Mouse (Mus musculus) inflammation-experienced regulatory T-cells, adult 6 months (primary cell): ENCODE results near the gene Arpc5l. TPM values are rescaled to one million over a fixed set of nuclear protein-coding genes. Genes with fewer than 3 reads are reported as not detected.
A peak's percentile ranks its signal among the peaks of the same experiment; 100 is the strongest.
"Not testable (repeated sequence)": the region's sequence is repeated elsewhere in the genome, so short reads cannot be mapped to it uniquely, and the experiment has no call there.

ENCODE experiments used
- ATAC-seq: one replicate; pipeline ENCODE4 v1.8.0; 2017
- polyA plus RNA-seq, 3 experiments: library from polyadenylated mRNA; unstranded; fragments of 100-300 nt; shearing (Covaris generic); gene quantifications; one replicate each; pipeline ENCODE4 v1.2.1; 2017

Arpc5l gene
- polyA plus RNA-seq, 3 experiments from 2014 or later: 111 to 141 (median 119) TPM

DNA sequence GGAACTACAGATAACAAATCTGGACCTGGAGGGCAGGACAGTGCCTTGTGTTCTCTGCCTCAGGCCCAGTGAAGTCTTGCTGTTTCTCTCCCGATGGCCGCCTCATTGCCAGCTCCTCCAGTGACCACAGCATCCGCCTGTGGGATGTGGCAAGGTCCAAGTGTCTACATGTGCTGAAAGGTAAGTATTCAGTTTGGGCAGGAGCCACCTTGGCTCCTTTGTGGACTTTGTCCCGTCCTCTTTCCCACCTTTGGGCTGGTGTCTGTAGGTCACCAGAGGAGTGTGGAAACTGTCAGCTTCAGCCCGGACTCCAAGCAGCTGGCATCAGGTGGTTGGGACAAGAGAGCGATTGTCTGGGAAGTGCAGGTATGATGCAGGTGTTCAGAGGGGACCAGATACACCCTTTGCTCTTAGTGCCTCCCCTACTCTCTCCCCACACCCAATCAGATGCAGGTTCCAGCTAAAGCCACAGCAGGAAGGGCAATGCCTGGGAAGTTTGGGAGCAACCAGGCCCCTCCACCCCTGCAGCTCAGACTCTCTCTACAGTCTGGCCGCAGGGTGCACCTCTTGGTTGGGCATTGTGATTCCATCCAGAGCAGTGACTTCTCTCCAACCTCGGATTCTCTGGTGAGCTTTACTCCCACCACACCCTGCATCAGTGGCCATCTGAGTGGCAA lies 5.1 kb upstream of the Arpc5l start:
- no peak for ATAC-seq

DNA sequence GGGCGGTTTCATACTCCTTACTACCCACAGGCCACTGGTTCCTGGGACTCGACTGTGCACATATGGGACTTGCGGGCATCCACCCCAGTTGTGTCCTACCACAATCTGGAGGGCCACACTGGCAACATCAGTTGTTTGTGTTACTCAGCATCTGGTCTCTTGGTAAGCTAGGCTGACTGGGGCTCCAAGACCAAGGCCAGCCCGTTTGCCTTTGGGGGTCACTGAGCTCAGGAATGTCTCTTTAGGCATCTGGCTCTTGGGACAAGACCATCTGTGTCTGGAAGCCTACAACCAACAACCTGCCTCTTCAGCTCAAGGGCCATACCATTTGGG lies 4.6 kb upstream of the Arpc5l start:
- no peak for ATAC-seq

DNA sequence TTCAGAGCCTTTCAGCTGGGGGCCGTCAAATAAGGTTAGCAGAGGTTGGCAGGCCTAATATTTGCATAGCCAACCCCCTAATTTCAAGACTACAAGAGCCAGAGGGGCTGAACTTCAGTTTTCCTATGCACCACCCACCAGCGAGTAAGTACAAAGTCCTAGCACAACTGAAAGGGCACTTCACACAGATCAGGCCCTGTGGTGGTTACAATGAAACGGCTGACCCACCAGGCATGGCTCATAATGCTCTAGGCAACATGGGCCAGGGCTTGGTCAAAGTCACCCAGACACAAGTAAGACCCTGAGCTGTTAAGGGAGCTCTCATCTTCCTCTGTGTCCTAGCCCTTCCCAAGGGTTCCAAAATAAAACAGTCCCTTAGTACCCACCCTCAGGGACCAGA lies 3.3 kb upstream of the Arpc5l start:
- ATAC-seq: no peak

DNA sequence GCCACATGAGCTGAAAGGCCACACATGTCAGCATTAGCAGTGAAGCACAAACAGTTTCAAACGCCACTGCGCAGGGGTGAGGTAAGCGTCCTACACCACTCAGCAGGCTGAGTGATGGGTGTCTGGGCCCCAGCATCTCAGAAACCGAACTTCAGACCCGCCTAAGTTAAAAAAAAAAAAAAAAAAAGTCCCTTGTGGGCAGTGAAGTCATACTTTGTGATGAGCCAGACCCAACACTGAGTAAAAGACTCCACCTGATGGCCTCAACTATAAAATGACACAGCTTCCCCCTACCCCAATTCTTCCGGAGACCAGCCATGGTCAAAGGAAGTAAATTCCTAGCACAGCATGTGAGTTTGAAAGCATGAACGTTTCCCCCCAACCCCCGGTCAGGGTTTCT lies 2.0 kb upstream of the Arpc5l start:
- ATAC-seq: no peak

DNA sequence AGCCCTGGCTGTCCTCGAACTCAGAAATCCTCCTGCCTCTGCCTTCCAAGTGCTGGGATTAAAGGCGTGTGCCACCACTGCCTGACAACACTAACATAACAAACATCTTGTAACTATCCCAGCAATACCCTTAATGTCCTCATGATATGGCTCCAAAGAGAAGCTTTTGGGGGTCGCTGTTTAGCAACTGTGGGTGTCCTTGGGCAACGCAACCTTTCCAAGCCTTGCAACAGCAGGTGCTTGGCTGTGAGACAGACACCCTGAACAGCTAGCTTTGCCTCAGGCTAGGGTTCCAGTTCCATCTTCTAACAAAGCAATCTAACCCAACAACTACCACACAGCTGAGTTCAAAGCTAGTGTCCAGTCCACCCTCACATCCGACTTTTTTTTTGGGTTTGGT lies 1.6 kb upstream of the Arpc5l start:
- ATAC-seq: no peak

DNA sequence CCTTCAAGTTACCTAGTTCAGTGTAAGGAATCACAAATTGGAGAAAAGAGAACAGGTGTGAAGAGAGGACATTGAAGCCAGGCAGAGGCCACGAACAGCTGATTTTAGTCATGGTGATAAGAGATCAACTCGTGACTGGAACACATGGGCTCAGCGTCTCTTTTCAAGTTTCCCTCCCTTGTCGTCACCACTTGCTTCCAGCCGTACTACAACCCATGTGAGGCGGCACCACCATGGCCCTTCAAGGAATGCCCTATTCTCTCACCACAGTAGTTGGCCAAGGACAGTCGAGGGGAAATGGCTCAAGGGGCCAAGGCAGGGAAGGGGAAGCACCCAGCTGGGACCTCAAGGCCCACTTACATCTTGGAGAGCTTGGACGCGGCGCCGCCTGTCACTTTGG lies 776 bp upstream of the Arpc5l start:
- ATAC-seq: no peak

DNA sequence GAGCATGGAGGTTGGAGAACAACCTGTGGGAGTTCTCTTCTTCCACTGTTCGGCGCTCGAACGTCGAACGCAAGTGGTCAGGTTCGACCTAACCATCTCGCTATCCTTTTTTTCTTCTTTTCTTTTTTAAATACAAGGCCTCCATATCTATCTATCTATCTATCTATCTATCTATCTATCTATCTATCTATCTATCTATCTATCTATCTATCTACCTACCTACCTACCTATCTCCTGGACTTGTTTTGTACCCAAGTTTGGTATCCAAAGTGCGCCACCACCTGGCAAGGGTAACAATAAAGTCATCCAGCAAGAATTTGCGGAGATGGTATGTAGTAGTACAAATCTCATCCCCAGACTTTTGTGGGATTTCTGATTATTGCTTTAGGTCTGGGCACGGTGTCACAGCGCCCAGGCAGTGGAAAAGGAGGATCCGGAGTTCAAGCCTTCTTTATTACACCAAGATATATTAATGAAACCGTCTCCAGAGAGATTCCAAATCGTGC lies 479 bp downstream of the Arpc5l start, which contains the start of gene Rpl35:
Gene Rpl35 (minus strand): TSS at position 51 of the 506 bp plus-strand sequence.
- no peak for ATAC-seq

DNA sequence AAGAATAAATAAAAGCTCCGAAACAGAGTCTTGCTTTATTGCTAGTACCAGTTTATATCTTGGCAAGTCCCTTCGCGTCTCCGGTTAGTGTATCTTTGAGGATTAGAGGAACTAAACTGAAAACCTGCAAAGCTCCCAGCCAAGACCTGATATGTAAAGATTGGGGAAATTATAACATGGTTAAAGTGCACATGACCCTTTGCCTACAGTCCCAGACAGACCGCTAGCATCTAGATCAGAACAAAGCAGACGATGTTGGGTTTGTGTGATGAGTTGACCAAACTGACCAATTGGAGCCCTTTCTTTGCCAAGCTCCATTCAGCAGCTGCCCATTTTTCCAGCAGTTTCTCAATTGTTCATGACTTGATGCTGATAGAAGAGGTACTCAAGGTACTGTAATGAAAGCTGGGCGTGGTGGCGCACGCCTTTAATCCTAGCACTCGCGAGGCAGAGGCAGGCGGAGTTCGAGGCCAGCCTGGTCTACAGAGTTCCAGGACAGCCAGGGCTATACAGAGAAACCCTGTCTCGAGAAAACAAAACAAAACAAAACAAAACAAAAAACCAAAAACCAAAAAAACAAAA lies 1.1 kb downstream of the Arpc5l start:
- ATAC-seq: no peak

DNA sequence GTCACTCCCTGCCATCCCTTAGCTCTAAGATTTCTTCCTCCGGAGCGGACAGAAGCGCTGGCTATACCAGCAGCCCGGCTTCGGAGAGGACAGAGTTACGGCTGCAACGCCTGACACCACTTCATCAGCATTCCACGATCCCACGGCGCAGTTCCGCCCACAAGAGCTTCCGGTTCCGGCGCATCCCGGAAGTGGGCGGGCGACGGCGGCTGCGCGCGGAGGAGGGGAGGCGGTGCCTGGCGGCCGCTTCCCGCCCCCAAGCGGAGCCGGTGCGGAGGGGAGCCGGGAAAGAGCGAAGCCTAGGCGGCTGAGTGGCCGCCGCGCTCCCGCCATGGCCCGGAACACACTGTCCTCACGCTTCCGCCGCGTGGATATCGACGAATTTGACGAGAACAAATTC lies 2.7 kb downstream of the Arpc5l start:
- ATAC-seq: peak; percentile 62

DNA sequence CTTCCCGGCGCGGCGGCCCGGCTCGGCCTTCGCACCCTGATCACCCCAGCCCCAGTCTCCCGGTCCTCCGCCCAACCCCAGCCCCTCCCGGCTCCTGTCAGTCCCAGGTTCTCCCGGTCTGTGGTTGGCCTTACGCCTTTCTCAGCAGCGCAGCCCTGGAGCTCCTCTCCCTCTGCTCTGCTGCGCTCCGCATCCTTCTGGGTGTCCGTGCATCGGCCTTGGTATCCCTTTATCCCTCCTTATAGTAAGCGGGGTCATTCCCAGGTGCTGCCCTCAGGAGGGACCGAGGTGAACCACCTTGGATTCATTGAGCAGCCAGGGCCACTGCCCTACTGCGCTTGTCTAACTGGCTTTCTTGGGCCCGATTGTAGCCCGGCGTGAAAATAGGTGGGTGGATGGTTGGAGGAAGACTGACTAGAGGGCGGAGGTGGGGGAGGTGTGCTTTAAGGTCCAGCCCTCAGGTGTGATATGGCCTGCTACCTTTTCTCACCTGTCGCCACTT lies 3.3 kb downstream of the Arpc5l start:
- ATAC-seq: no peak

DNA sequence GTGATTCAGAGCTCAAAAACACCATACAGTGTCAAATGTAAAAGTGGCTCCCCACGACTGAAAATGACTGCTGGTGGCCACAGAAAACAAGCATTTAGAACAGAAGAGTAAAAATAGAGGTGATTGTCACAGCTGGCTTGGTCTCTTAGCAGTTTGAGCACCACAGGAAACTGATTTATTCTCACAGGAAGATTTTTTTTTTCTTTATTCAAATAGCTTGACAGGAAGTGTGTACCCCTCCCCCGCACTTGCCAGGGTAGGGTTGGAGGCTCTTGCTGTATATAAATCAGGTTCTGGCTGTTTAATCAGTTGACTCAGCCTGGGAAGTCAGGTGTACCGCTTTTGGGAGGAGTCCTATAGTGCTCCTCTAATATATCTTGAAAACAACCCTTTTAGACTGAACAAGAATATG lies 3.8 kb downstream of the Arpc5l start:
- peak; percentile 60 for ATAC-seq

DNA sequence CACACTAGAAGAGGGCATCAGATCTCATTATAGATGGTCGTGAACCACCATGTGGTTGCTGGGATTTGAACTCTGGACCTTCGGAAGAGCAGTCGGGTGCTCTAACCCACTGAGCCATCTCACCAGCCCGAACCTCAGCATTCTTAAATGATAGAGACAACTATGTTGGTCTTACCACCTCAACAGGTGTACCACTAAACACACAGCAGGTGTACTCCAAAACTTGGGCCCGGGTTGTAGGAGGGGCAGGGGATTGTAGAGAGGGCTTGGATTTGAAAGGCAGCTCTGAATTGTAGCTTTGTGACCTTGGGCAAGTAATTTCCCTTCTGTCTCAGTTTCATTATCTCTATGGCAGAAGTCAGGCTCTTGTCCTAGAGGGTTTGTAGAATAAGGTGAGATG lies 5.0 kb downstream of the Arpc5l start:
- not testable (repeated sequence) for ATAC-seq

DNA sequence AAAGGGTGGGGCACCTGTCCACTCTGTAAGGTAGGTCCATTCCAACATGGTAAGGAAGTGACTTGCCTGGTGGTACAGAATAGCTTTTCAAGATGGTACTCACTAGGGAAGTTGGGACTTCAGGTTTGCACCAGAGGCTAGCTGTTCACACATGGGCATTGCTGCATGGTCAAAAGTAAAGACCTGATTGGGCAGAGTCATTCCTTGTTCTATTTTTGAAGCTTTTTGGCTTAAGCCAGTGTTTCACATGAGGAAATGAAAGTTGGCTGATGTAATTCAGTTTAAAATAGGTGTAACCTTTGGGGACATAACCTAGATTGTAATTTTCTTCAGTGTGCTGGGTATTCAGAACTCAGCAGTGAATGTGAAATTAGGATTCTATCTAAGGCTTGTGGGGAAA lies 6.1 kb downstream of the Arpc5l start:
- no peak for ATAC-seq

DNA sequence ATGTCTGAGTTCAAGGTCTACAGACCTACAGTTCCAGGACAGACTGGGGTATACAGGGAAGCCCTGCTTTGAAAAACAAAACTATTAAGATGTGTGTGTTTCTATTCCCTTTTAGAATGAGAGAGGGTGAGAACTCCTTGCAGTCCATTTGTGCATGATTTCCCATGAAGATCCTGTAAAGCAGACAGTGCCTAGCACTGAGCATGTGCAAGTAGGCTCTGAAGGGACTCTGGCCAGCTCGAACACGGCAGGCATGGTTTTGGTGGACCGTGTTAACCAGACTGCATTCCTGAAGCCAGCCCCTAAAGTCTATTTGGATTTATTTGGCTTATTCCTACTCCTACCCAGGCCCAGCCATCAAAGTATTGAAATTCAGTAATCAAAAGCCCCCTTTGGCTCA lies 6.8 kb downstream of the Arpc5l start:
- no peak for ATAC-seq

DNA sequence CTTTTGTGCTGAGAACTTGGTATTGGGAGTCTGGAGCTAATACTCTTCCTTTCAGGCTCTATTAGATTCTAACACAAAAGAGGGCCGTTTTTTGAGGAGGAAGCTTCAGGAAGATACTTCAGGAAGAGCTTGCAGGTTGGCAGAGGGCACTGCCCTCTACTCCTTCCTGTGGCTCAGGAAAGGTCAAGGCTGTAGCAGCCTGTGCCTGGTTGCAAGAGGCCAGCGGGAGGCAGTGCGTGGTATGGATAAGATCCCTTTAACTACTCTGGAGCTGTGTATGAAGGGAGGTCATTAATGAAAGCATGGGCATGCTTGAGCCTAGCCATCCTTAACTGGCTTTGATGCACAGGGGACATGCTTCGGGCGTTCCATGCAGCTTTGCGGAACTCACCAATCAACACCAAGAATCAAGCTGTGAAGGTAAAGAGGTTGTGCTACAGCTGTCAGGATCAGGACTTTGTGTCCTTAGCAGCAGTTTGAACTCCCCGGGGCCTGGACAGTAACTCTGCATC lies 7.7 kb downstream of the Arpc5l start:
- ATAC-seq: no peak

DNA sequence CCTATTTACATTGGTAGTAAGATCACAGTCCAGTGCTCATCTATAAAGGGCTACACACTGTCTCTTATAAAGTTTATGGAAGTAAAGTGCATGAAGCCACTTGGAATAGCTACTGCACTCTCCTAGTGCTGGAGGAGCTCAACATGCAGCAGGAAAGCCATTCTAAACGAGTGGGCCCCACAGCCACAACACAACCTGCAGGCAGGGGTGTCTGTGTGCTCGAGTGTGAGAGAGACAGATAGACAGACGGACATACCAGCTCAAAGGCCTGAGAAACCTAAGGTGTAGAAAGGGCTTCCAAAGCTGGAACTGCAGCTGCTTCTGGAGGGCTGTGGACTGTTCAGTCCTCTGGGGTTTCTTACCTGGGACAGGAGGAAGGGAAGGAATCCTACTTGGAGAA lies 11.4 kb downstream of the Arpc5l start:
- no peak for ATAC-seq

DNA sequence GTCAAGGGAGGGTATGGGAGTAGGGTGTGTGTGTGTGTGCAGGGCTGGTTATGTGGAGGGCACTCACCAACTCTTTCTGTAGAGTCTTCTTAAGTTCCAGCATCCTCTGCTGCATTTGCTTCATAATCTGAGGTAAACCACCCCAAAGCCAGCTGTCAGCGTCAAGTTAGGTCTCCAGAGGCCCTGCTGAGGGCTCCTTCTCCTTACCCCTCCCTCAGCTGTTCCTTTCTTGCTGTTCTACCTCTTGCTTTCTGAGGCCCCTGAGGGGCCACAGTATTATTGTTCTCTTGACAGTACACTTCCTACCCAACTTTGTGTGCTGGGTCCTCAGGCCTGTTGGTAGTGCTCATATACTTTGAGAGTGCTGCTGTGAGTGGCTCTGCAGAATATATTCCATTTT lies 14.9 kb downstream of the Arpc5l start:
- no peak for ATAC-seq

DNA sequence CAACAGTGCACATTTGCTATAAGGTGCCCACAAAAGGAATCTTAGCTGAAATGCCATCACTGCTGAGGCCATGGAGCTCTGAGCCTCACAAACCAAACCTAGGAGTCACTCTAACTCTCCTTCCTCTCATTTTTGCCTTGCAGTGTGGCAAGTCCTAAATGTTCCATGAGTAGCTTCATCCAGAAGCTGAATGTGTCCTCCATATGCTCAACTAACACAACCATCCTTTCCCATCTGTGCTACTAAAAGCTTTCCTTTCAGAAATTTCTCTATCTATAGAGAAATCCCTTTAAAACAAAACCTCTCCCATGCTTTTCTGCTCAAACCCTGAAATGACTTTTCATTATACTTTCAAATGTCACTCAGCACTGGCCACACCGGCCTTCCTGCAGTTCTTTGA lies 26.5 kb downstream of the Arpc5l start:
- ATAC-seq: no peak

DNA sequence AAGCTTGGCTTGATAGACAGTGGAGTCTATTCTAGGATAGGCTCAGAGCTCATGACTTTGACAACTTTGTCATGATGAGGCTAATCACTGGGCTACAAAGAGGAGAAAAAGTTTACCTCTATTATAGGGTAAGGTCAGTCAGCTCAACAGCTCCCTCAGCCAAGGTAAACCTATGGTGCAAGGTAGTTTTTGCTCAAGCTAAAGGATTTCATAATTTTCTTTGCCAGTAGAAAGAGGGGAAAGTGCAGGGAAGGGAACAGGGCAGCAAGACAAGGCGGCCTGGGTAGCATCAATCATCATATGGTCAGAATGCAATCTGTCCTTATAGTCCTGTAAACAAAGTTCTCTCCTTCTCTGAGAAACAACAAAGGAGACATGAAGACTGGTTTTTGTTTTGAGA lies 35.1 kb downstream of the Arpc5l start:
- ATAC-seq: no peak

DNA sequence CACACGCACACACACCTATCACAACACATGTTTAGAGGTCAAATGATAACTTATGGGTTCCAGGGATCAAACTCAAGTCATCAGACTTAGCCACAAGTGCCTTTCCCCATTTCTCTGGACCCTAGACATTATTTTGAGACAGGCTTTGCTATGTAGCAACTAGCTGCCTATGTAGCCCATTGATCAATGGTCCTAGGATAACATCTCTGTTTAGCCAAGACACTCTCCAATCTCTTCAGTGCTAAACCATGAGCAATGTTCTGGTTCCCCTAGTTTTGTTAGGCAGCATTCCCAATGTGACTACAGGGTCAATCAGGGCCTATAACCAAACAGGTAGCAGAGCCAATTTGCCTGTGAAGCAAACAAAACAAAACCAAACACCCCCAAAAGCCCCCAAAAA lies 43.4 kb downstream of the Arpc5l start:
- no peak for ATAC-seq

DNA sequence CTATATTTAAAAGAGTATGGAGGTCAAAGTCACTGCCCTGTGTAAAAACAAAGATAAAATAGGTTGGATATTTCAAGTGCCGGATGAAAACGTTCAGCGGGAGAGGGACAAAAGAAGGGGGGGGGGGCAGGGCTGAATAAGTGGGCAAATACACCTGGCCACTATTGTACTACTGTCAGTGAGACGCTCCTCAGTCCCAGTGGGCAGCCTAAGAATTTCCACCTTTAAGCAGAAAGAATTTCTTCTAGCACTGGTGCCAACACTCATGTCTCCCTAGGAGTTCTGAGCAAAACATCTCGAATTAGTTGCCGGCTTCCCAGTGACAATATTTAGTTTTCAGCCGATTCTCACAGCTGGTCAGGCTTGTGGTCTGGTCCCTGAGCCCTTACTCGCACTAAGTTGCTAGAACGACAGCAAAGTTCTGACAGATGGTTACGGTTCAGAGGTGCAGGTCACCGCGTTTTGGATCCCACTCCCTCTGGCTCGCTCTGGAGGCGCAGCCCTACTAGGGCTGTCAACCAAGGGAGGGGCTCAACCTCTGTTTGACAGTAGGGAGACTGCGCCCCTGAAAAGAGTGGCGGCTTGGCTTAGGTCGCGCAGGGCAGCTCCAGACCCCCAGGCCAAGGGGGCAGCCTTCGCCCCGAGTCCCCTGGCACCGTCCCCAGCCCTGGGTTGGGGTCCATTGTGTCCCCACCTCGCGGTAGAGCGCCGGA lies 59.7 kb downstream of the Arpc5l start:
- ATAC-seq: peak; percentile 34
